In the genomic region with DNA sequence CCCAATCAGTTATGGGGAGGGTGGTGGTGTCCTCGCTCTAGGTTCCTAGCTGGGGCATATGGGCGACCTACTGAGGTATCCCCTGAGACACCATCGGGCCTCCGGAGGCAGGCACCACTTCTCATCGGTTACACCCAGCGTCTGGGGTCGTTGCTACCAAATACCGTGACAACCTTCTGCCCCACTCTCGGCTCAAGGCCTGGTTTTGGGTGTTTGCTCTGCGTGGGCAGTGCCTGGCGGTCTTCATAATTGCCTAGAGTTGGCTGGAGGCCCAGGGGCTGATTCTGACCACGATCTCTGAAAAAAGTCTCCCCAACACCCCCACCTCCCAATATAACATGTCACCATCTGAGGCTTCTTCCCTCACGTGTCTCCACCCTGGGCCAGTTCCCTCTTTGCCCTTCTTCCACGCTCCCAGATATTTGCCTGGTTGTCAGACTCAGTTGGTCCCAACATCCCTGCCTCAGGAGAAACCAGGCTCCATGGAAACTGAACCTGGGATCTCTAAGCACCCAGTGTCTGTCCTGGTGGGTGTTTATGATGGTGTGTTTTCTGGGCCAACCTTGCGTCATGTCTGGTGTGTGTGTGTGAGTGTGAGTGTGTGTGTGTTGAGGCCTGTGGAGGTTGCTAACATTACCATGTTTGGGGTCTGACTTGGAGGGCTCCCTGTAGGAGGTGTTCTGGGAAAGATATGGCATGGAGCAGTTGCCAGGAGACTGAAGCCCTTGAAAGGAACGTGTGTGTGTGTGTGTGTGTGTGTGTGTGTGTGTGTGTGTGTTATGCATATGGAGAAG, we compare ENCODE assay signal across 1 mouse cellular context.
TF ChIP-seq lines count a peak whose summit lies in the region.

No protein-coding gene starts in this region.

TF ChIP-seq in MEL, 35 proteins besides CTCF, POLR2A, EP300 and RAD21:
- TF ChIP-seq BHLHE40 (IDR thresholded peaks at IDR 0.05; ENCODE audit: borderline replicate concordance, low read depth, low read length) (0 out of 2 replicates have a peak, but pooled peaks have one; percentile 49), ELF1 (IDR thresholded peaks at IDR 0.05; ENCODE audit: low read depth, low read length) (no peak), E2F4 (IDR thresholded peaks at IDR 0.05; ENCODE audit: borderline replicate concordance, low read depth, low read length) (no peak), ZMIZ1 (IDR thresholded peaks at IDR 0.05; ENCODE audit: low read depth, low read length) (no peak), TCF12 (IDR thresholded peaks at IDR 0.05; ENCODE audit: low read depth, low read length) (no peak), USF1 (IDR thresholded peaks at IDR 0.05; ENCODE audit: low read depth, low read length) (0 out of 2 replicates have a peak, but pooled peaks have one; percentile 54), MAZ (IDR thresholded peaks at IDR 0.05; ENCODE audit: low read depth, low read length) (0 out of 2 replicates have a peak, but pooled peaks have one; percentile 34), MXI1 (IDR thresholded peaks at IDR 0.05; ENCODE audit: low read depth, low read length) (peak; percentile 73; the same call in 1 of the 2 replicates), ZC3H11A (IDR thresholded peaks at IDR 0.05; ENCODE audit: low read depth, low read length) (no peak), SIN3A (IDR thresholded peaks at IDR 0.05; ENCODE audit: low read length) (peak; percentile 59; the same call in 1 of the 2 replicates), CHD1 (IDR thresholded peaks at IDR 0.05; ENCODE audit: low read depth, low read length) (0 out of 2 replicates have a peak, but pooled peaks have one; percentile 36), ETS1 (IDR thresholded peaks at IDR 0.05; ENCODE audit: low read depth, low read length) (no peak), MYC (IDR thresholded peaks at IDR 0.05; ENCODE audit: low read depth, low read length) (0 out of 2 replicates have a peak, but pooled peaks have one; percentile 32)
